Mouse (Mus musculus) adrenal gland, adult (tissue): ENCODE measurements around the gene Olfr509.
"Not testable (repeated sequence)": the region's sequence is repeated elsewhere in the genome, so short reads cannot be mapped to it uniquely, and the experiment has no call there.

Experiments used
- DNase-seq, 2 experiments: peaks; one replicate each; pipeline ENCODE4 v3.0.0; 2022 to 2023; ENCODE audit warnings: low spot score in 1 of 2; ENCODE audit not compliant: inconsistent age in 2 of 2

Olfr509 gene

DNA sequence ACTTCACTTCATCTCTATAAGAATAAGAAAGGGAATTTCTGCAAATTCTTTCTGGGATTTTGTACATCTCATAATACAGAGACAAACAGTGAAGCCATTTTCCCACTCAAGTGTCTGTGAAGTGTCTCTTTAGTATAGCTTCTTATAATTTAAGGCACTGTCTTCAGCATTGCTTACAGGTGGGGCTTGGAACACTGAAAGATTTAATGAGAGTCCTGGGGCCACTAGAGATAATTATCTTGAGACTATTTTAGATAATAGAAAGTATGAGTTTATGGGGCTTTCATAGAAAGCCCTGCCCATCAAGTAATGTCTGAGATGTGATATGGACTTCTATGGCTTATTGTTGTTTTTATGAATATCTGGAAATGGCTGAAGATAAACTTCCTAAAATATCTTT is at the start of gene Olfr509:
Gene Olfr509 (minus strand): TSS at position 101 of the 400 bp plus-strand sequence.
- no peak for DNase-seq

DNA sequence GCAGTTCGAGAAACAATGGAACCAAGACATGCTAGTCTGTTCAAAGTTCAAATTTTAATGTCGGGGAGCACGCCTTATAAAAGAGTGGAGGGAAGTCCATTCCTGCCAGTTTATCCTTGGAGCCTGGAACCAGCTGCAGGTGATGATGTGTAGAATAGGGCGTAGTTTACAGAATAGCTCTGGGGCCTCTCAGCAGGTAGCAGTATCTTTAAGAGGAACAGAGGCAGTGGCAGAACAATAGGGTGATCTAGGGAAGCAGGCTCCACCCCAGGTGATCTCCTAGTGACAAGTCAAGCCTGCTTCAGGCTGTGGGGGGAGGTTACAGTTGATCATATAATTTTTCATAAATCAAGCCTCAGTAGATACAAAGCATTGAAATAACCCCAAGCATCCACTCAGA is 27.2 kb upstream of the Olfr509 start:
- no peak for DNase-seq

DNA sequence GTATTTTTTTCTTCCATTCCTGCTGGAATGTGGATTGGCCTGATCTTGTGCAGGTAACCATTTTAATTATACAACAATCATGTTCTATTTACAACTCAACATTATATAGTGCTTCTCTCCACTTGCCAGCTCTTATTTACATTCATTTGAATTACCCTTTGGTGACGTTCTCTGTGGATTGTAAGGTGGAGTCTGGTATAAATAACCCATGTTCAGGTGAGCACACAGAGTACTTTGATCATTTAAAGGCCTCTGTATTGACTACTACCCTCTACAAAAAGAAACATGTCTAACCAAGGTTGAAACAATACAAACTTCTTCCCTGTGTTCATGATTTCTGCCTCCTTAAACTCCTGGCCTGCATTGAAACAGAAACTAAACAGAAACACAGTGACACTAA is 19.4 kb upstream of the Olfr509 start:
- no peak for DNase-seq

DNA sequence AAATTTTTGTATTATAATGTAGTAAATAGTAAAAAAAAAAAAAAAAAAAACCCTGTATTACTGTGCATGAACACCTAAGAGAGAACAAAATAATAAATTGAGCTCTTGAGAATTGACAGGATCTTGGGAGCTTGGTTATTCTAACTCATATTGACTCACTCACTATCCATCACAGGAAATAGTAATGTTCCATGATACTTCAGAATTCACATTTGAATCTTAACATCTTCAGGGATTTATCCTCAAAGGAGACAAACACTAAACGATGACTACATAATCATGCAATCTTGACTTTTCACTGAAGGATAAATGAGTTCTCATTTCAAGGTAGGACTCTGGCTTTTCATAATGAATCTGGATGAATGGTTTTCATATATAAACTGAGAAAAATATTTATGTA is 14.4 kb upstream of the Olfr509 start, which contains the start of gene Olfr510:
Gene Olfr510 (plus strand): TSS at position 301 of the 400 bp plus-strand sequence.
- DNase-seq, result no peak

DNA sequence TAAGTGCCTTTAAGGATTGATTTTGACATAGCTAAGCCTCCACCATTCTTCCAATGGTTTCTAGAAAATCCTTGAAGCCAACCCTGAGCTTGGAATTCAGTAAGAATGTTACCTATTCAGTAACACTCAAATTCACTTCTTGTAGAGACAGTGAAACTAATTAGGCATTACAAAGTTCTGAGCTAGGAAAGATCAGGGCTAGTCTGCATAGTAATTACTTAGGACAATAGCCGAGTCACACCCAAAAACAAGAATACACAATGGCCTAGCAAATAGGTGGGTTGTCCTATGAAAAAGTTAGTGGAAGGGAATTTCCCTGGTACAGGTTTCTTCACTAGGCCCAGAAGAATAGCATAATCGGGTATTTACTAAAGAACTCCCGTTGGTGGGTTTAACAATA is 10.7 kb upstream of the Olfr509 start:
- DNase-seq, result no peak

DNA sequence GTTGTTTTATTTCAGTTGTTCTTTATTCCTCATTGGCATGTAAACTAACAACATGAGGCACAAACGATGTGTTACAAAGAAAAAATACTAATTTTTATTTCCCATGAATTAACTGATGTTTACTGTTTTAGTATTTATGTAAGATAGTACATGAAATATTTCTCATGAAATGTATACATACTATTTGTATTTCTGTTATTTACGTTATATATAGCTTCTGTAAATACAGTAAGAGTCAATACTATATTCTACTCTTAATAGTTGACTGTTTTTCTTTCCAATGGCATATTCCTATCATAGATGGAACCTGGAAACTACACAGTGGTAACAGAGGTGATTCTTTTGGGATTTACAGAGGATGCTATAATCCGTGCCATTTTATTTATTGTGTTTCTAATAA is 22.0 kb downstream of the Olfr509 start, which contains the start of gene Olfr508:
Gene Olfr508 (plus strand): TSS at position 301 of the 400 bp plus-strand sequence.
- no peak for DNase-seq

DNA sequence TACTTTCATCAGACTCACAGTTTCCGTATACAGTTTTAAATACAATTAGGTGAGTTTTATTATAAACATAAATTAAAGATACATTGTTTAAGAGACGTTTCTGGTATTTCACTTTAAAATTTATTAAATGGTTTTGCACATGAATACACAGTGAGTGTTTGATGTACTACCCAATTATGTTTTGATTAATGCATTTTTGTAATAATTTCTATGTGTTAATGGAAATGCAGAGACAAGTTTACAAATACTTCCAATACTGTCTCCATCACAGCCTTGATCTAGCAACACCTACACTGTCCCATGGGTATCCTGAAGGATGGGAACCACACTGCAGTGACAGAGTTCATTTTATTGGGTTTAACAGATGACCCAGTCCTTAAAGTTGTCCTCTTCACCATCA is 30.2 kb downstream of the Olfr509 start, which contains the start of gene Olfr507:
Gene Olfr507 (plus strand): TSS at position 301 of the 400 bp plus-strand sequence.
- DNase-seq, result no peak

DNA sequence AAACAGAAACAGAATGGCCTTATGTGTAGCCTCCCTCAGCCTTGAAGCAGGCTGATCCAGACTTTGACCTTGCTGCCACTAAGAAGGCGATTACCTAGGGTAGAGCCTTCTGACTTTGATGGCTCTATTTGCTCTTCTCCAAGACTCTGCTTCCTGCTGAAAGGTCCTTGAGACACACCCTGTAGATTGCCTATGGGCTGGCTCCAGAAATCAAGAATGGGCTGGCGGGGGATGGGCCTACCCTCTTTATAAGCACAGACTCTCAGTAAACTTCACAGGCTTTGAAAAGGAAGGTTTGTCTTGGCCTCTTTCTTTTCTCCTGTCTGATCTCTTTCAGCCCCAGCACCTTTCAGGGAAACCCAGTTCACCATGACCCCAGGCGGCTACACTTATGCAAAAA is 34.9 kb downstream of the Olfr509 start:
- not testable (repeated sequence) for DNase-seq

DNA sequence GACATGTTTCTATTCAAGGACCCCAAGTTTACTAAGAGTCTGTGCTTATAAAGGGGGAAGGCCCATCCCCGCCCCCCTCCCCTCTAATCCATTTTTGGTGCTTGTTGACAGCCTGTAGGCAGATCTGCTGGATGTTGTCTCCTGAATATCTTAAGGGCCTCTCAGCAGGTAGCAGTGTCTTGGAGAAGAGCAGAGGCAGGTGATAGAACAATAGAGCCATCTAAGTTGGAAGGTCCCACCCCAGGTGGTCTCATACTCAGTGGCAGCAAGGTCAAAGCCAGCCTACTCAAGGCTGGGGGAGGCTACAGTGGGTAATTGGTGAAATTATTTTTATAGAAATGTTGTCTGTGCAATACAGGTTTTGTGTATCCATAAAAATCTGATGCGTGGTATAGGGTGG is 37.6 kb downstream of the Olfr509 start:
- DNase-seq, result no peak

DNA sequence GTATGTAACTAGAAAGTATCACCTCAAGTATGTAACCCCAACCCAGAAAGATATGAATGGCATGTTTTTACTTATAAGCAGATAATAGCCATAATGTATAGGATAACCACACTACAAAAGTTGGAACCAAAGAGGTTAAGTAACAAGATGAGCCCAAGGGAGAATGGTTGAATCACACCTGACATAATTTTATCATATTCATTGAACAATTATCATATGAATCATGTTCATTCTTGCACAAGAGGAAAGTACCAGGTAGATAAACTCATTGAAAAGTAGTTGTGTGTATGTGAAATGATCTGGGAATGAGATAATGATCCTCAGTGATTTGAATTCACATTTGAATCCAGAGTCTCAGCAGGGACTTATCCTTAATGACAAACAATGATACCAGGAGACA is 41.2 kb downstream of the Olfr509 start, which contains the start of gene Olfr506:
Gene Olfr506 (plus strand): TSS at position 301 of the 400 bp plus-strand sequence.
- no peak for DNase-seq

DNA sequence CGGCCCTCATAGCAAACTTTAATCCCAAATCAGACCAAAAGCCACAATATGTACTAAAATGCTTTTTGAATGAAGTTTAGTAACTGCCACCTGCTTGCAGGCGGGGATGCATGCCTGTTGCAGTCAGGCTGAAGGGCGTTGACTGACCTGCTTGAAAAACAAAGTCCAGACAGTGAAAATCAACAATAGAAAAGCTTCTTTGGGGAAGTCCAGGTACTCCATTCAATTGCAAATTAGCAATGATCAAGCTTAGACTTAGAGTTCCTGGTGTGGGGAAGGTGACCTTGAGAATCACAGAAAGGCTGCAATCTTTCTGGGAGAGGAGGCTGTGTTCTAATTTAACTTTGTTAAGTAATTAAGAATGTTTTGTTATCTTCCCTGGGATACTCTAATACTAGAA is 49.8 kb downstream of the Olfr509 start:
- DNase-seq, result not testable (repeated sequence)
